Mouse (Mus musculus) intestine, embryonic 14.5 days (tissue): ENCODE measurements around the gene Ccm2l. TPM values are rescaled to one million over a fixed set of nuclear protein-coding genes. Genes with fewer than 3 reads are reported as not detected.

Experiments used
- ATAC-seq: fragments of 200-750 bp; cut with Nextera tagmentation; replicated peaks from 2 replicates; pipeline ENCODE4 v1.8.0; 2017; ENCODE audit warnings: low read depth, moderate number of reproducible peaks, moderate TSS enrichment, moderate library complexity; ENCODE audit not compliant: low FRiP score, low TSS enrichment
- DNase-seq: peaks from one replicate; pipeline ENCODE4 v3.0.0-alpha.2; 2018; ENCODE audit warnings: low spot score
- H3K27ac ChIP-seq: fragments of 300-500 bp; sonication (generic); 2 replicates; pipeline ENCODE4 v1.5.1; 2014; ENCODE audit warnings: low read depth, mild to moderate bottlenecking, control low read depth
- H3K27me3 ChIP-seq: fragments of 300-500 bp; sonication (generic); replicated peaks from 2 replicates; pipeline ENCODE4 v1.6.1; 2014; ENCODE audit warnings: low read length, control low read depth; ENCODE audit not compliant: control insufficient read depth, insufficient read depth
- H3K36me3 ChIP-seq: fragments of 300-500 bp; sonication (generic); 2 replicates; pipeline ENCODE4 v1.6.1; 2014; ENCODE audit warnings: low read length, control low read depth; ENCODE audit not compliant: control insufficient read depth, insufficient read depth
- H3K4me1 ChIP-seq: fragments of 300-500 bp; sonication (generic); replicated peaks from 2 replicates; pipeline ENCODE4 v1.6.1; 2014; ENCODE audit warnings: low read length, control low read depth, mixed read lengths; ENCODE audit not compliant: control insufficient read depth, insufficient read depth
- H3K4me2 ChIP-seq: fragments of 300-500 bp; sonication (generic); 2 replicates; pipeline ENCODE4 v1.6.1; 2014; ENCODE audit warnings: low read length
- H3K4me3 ChIP-seq: fragments of 300-500 bp; sonication (generic); 2 replicates; pipeline ENCODE4 v1.5.1; 2014; ENCODE audit warnings: low read depth, low read length, control low read depth, mixed read lengths
- H3K9ac ChIP-seq: fragments of 300-500 bp; sonication (generic); 2 replicates; pipeline ENCODE4 v1.6.1; 2014; ENCODE audit warnings: mild to moderate bottlenecking, low read length
- H3K9me3 ChIP-seq: fragments of 300-500 bp; sonication (generic); 2 replicates; pipeline ENCODE4 v1.6.1; 2016; ENCODE audit warnings: low read length, control low read depth; ENCODE audit not compliant: control insufficient read depth
- WGBS: fragments of 180-500 bp; shearing (Covaris S2); extraction: QIAGEN DNeasy Blood & Tissue Kit; methylation state at CpG from one replicate; pipeline ENCODE4 v1.1.7; 2014; 5-methylcytosine and 5-hydroxymethylcytosine counted together
- polyA plus RNA-seq: library from polyadenylated mRNA; unstranded; fragments of >200 nt; fragmentation: Nextera tagmentation; extraction: Ambion mirVana; gene quantifications from 2 replicates; pipeline ENCODE4 v1.2.1, GENCODE M21; 2014

Ccm2l gene
- polyA plus RNA-seq, 1 experiment from 2014 or later, result 2.4 TPM

DNA sequence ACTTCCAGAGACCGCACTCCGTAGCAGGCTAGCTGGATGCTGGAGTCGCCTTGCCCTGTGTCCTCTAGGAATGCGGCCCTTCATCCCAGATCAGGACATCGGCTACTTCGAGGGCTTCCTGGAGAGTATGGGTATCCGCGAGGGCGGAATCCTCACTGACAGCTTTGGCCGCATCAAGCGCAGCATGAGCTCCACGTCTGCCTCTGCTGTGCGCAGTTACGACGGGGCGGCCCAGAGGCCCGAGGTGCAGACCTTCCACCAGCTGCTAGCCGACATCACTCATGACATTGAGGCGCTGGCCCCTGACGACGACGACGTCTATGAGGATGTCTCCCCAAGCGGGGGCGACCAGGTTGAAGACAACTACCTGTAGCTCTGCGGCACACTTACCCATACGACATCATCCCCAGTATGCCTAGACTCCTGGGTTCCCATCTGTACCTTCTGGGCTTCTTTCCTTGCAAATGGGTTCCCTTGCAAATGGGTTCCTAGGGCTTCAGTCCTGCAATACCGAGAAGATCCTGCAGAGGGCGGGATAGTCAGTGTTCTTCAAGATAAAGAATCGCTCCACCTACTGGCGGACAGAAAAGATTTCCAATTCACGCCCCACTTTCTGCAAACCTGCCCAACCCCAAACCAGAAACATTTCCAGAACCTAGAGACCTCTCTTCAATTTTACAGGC is 15.2 kb downstream of the Ccm2l start:
- Histone ChIP-seq H3K4me3 (no peak overlapping the region), H3K4me2 (no peak overlapping the region), H3K27ac (no peak overlapping the region), H3K27me3 (no peaks in the 10 kb centered on the region), H3K4me1 (no peaks in the 10 kb centered on the region), H3K9ac (no peak overlapping the region), H3K9me3 (no peaks in the 10 kb centered on the region), H3K36me3 (no peaks in the 10 kb centered on the region)
- ATAC-seq (0 out of 2 replicates have a peak, but pooled peaks have one; percentile 29), DNase-seq (peak; percentile 98)
- WGBS, result 38% methylated on average over 32 of the region's 32 CpGs

GRCm38 (mm10) chr2:153081866-153082265 is 16.1 kb downstream of the Ccm2l start:
- no peak for ATAC-seq
- Histone ChIP-seq H3K36me3 (no peaks in the 10 kb centered on the region), H3K27ac (no peak overlapping the region), H3K27me3 (no peaks in the 10 kb centered on the region), H3K4me1 (no peaks in the 10 kb centered on the region), H3K4me3 (no peak overlapping the region), H3K4me2 (no peak overlapping the region), H3K9me3 (no peaks in the 10 kb centered on the region), H3K9ac (no peak overlapping the region)
- no peak for DNase-seq
- 72% methylated on average over 6 of the region's 6 CpGs for WGBS

DNA sequence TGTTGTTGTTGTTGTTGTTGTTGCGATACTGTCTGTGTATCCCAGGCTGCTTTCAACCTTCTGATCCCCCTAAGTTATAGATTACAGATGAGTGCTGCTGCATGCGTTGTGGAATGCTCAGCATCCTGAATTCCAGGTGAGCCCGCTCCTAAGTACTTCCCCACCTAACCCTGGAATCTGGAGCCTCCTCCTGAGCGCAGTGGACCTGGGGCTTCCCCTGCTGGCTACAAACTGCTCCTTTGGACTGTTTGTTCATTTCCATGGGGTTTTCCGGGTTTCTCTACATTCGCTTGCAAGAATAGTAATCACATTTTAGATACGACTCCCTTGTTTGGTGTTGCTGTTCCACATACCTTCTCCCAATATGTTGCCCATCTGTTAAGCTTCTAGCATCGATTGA is 17.5 kb downstream of the Ccm2l start:
- no peak for ATAC-seq
- Histone ChIP-seq H3K4me3 (no peak overlapping the region), H3K9me3 (no peaks in the 10 kb centered on the region), H3K4me1 (no peaks in the 10 kb centered on the region), H3K9ac (no peak overlapping the region), H3K36me3 (no peaks in the 10 kb centered on the region), H3K27ac (no peak overlapping the region), H3K4me2 (no peak overlapping the region), H3K27me3 (no peaks in the 10 kb centered on the region)
- WGBS, result 82% methylated on average over 8 of the region's 8 CpGs
- DNase-seq, result no peak

GRCm38 (mm10) chr2:153083824-153084223 is 18.1 kb downstream of the Ccm2l start:
- Histone ChIP-seq H3K27me3 (no peaks in the 10 kb centered on the region), H3K4me2 (no peak overlapping the region), H3K4me3 (no peak overlapping the region), H3K9ac (no peak overlapping the region), H3K9me3 (no peaks in the 10 kb centered on the region), H3K36me3 (no peaks in the 10 kb centered on the region), H3K4me1 (no peaks in the 10 kb centered on the region), H3K27ac (no peak overlapping the region; the same call in 1 of the 2 replicates)
- ATAC-seq, result no peak
- DNase-seq, result no peak
- WGBS, result 82% methylated on average over 4 of the region's 4 CpGs

DNA sequence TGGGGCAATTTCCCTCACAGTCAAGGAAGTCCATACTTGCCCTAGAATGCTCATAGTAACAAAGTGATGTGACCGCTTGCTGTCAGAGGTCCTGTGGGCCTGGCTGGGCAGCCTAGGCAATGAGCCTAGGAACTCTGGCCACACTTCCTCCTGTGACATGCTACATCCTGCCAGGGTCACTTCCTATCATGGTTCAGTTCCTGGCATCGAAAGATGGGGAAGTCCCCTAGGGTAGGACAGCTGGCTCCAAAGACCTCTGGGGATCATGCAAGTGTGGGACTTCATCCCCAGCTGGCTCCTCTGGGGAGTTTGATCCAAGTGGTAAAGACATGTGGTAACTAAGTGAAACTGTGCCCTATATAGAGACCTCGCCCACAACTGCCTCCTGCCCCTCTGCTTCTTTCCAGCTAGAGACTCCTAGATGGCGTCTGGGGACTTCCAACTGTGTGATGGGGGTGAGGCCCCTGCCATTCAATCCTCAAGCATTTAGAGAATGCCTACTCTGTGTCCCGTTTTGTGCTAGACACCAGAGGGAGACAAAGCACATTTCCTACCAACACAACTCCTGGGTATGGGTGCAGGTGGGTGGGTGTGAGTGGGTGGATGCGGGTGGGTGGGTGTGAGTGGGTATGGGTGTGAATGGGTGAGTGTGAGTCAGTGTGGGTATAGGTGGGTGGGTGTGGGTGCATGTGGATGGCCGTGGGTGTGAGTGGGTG is 18.7 kb downstream of the Ccm2l start:
- Histone ChIP-seq H3K9me3 (no peaks in the 10 kb centered on the region), H3K27ac (no peak overlapping the region; the same call in 1 of the 2 replicates), H3K9ac (no peak overlapping the region), H3K4me3 (no peak overlapping the region), H3K4me2 (no peak overlapping the region), H3K27me3 (no peaks in the 10 kb centered on the region), H3K36me3 (no peaks in the 10 kb centered on the region), H3K4me1 (no peaks in the 10 kb centered on the region)
- ATAC-seq, result no peak
- DNase-seq, result no peak
- 65% methylated on average over 7 of the region's 7 CpGs for WGBS

DNA sequence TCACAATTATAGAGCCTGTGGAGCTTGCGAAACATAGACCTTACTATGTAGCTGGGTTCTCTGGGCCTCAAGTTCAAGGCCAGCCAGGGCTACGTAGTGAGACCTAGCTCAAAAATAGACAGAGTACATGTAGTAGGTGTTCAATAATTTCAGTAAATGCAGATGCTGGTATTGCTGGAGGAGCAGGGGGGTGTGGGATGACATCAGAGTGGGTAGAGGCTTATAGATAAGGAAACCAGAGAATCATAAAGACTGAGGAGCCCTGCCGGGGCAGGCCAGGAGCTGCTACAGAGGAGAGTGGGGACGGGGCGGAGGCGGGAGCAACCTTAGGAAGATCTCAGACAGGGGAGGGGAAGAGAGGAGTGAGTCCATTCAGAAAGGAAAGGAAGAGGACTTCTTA is 19.8 kb downstream of the Ccm2l start:
- Histone ChIP-seq H3K4me1 (no peaks in the 10 kb centered on the region), H3K4me2 (no peak overlapping the region), H3K27ac (no peak overlapping the region), H3K9me3 (no peaks in the 10 kb centered on the region), H3K9ac (no peak overlapping the region), H3K4me3 (no peak overlapping the region), H3K36me3 (no peaks in the 10 kb centered on the region), H3K27me3 (no peaks in the 10 kb centered on the region)
- no peak for ATAC-seq
- no peak for DNase-seq
- 75% methylated on average over 6 of the region's 6 CpGs for WGBS

DNA sequence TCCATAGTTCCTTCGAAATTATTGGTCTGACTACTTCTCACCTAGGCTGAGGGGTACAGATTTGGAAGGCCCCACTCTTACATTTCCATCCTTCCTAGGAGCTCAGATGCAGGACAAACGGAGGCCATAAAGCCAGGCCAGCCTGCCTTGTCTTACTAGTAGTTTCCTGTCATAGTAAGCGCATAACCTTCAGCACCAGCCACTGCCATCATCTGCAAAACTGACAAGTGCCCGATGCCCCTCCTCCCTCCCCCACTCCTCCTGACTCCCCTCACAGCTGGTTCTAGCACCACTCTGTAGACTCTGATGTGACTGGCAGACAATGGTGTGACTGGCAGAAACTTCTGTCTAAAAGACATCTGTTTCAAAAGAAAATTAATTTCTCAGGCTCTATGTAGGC is 20.4 kb downstream of the Ccm2l start:
- DNase-seq (no peak), ATAC-seq (no peak)
- Histone ChIP-seq H3K4me2 (no peak overlapping the region), H3K4me3 (no peak overlapping the region), H3K4me1 (no peaks in the 10 kb centered on the region), H3K36me3 (no peaks in the 10 kb centered on the region), H3K9ac (no peak overlapping the region), H3K27me3 (no peaks in the 10 kb centered on the region), H3K27ac (no peak overlapping the region), H3K9me3 (no peaks in the 10 kb centered on the region)
- 94% methylated on average over 4 of the region's 4 CpGs for WGBS

GRCm38 (mm10) chr2:153087091-153087490 is 21.3 kb downstream of the Ccm2l start:
- Histone ChIP-seq H3K4me3 (no peak overlapping the region), H3K9me3 (no peaks in the 10 kb centered on the region), H3K9ac (no peak overlapping the region), H3K4me1 (no peaks in the 10 kb centered on the region), H3K27me3 (no peaks in the 10 kb centered on the region), H3K36me3 (no peaks in the 10 kb centered on the region), H3K4me2 (no peak overlapping the region), H3K27ac (no peak overlapping the region)
- 84% methylated on average over 10 of the region's 10 CpGs for WGBS
- DNase-seq, result no peak
- no peak for ATAC-seq

DNA sequence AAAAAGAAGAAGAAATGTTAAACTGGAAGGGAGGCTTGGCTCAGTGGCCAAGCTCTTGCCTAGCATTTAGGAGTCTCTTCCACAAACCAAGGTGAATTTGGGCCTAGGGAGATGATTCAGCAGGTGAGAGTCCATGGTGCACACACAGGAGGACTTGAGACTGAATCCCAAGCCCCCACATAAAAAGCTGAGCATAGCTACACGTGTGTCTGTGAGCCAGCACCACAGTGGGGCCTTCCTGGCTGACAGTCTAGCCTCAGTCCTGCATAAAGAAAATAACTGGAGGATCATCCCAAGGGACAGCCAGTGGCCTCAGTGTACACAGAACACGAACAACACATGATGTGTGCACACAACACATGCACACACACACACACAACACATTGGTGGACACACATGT is 23.6 kb downstream of the Ccm2l start:
- no peaks in the 10 kb centered on the region for H3K36me3 ChIP-seq
- ATAC-seq, result no peak
- no peak for DNase-seq
- no peak overlapping the region for H3K4me3 ChIP-seq
- H3K9me3 ChIP-seq, result no peaks in the 10 kb centered on the region
- H3K4me2 ChIP-seq, result no peak overlapping the region
- H3K27ac ChIP-seq, result no peak overlapping the region
- WGBS, result 50% methylated on average over 2 of the region's 2 CpGs
- H3K9ac ChIP-seq, result no peak overlapping the region
- H3K4me1 ChIP-seq, result no peaks in the 10 kb centered on the region
- no peaks in the 10 kb centered on the region for H3K27me3 ChIP-seq
